Mouse (Mus musculus) c-Kit-positive CD71-positive TER-119-negative erythroid progenitor cells, embryonic 14.5 days (primary cell): ENCODE data around the gene Tor1a.
"Not testable (repeated sequence)": the region's sequence is repeated elsewhere in the genome, so short reads cannot be mapped to it uniquely, and the experiment has no call there.

Experiments used
- DNase-seq: peaks from one replicate; pipeline ENCODE4 v3.0.0-alpha.2; 2013; ENCODE audit warnings: low read depth

The Tor1a gene

GRCm38 (mm10) chr2:30918780-30919329, 48.9 kb downstream of the Tor1a start:
- no peak for DNase-seq

- DNase-seq, result no peak
Observed at GRCm38 (mm10) chr2:30918126-30918525, 49.6 kb downstream of the Tor1a start.

- DNase-seq, result no peak
Observed at GRCm38 (mm10) chr2:30917649-30918048, 50.1 kb downstream of the Tor1a start.

GRCm38 (mm10) chr2:30915933-30916332, 51.8 kb downstream of the Tor1a start:
- DNase-seq, result not testable (repeated sequence)

GRCm38 (mm10) chr2:30915376-30915775, 52.4 kb downstream of the Tor1a start:
- no peak for DNase-seq

- no peak for DNase-seq
Observed at GRCm38 (mm10) chr2:30914836-30915235, 52.9 kb downstream of the Tor1a start.

GRCm38 (mm10) chr2:30913022-30913421, 54.7 kb downstream of the Tor1a start:
- no peak for DNase-seq

- no peak for DNase-seq
Observed at GRCm38 (mm10) chr2:30912291-30912773, 55.4 kb downstream of the Tor1a start.
